Mouse (Mus musculus): ENCODE measurements around the gene Fem1a. TPM values are rescaled to one million over a fixed set of nuclear protein-coding genes. Genes with fewer than 3 reads are reported as not detected.
"Not testable (repeated sequence)": the region's sequence is repeated elsewhere in the genome, so short reads cannot be mapped to it uniquely, and the experiment has no call there.

Gene Fem1a
- total and polyA plus RNA-seq, 2 experiments from 2014 or later = 15.7 to 47.0 TPM

DNA sequence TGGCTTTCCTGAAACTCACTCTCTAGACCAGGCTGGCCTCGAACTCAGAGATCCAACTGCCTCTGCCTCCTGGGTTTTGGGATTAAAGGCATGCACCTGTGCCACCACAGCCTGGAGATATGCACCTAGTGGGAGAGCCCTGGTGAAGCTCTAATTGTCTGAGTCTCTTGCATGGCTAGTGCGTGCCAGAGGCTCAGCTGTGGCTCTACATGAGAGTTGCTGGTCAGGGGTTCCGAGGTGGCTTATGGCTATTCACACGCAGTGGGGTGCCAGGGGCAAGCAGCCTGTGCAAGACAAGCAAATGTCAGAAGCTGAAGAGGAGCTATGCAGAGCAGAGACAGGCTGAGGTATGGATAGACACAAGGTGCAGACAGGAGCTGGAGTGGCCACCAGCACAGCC is 1.9 kb upstream of the Fem1a start:
- H3K4me1 ChIP-seq (ENCODE audit: insufficient read depth, low read length) = no peaks in the 10 kb centered on the region
- no peak overlapping the region for H3K4me3 ChIP-seq (ENCODE audit: low read length)
- WGBS = 77% methylated on average over 4 of the region's 4 CpGs
- H3K9ac ChIP-seq (replicated peaks; ENCODE audit: low read length) = no peak overlapping the region
- DNase-seq (ENCODE audit: low spot score) (no peak), ATAC-seq (no peak)
- H3K27ac ChIP-seq = peak overlapping the region; percentile 93; the same call in 1 of the 2 replicates
- no peak overlapping the region for H3K4me2 ChIP-seq (ENCODE audit: low read depth, low read length)
- no peaks in the 10 kb centered on the region for H3K9me3 ChIP-seq (ENCODE audit: low read length)
- no peak for TF ChIP-seq CTCF (IDR thresholded peaks at IDR 0.05; ENCODE audit: low read depth)
- H3K27me3 ChIP-seq (ENCODE audit: insufficient read depth, low read length) = no peaks in the 10 kb centered on the region
- H3K36me3 ChIP-seq (ENCODE audit: insufficient read depth, low read length) = peaks cover 6% of the 10 kb centered on the region

DNA sequence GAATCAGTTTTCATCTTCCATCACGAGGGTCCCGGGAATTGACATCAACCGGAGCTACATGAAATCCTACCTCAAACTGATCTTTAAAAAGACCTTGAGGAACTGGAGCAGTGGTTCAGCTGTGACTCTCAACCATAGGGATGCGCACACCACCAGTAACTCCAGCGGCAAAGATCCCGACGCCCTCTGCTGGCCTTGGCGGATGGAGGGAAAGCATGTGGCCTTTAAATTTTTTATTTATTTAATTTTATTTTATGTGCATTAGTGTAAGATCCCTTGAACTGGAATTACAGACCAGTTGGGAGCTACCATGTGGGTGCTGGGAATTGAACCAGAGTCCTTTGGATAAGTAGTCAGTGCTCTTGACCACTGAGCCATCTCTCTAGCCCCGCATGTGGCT is 1.2 kb upstream of the Fem1a start:
- peak; percentile 9 for ATAC-seq
- Histone ChIP-seq H3K4me1 (ENCODE audit: insufficient read depth, low read length) (no peaks in the 10 kb centered on the region), H3K27me3 (ENCODE audit: insufficient read depth, low read length) (no peaks in the 10 kb centered on the region), H3K36me3 (ENCODE audit: insufficient read depth, low read length) (peaks cover 10% of the 10 kb centered on the region), H3K9ac (replicated peaks; ENCODE audit: low read length) (0 out of 2 replicates have a peak overlapping the region, but pooled peaks have one; percentile 21), H3K27ac (peak overlapping the region; percentile 93), H3K9me3 (ENCODE audit: low read length) (no peaks in the 10 kb centered on the region), H3K4me2 (ENCODE audit: low read depth, low read length) (peak overlapping the region; percentile 78; the same call in 1 of the 2 replicates), H3K4me3 (ENCODE audit: low read length) (peak overlapping the region; percentile 59)
- WGBS = 18% methylated on average over 9 of the region's 9 CpGs
- no peak for TF ChIP-seq CTCF (IDR thresholded peaks at IDR 0.05; ENCODE audit: low read depth)
- DNase-seq (ENCODE audit: low spot score) = peak; percentile 73

DNA sequence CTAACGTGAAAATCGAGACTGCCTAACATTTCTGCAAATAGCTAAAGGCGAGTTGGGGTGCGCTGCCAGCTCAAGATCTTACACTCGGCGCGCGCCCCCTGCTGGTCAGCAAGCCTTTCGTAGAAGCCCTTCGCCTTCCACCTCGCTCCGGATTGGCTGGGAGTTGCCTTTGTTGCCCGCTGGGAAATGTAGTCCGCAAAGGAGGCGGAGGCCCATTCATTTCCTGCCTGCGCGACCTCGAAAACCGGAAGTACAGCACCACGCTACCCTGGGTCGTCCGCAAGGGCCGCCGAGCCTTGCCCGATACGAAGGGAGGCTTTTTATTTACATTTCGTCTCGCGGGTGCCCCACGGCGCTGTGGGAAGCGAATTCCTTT is 759 bp upstream of the Fem1a start:
- Histone ChIP-seq H3K9ac (replicated peaks; ENCODE audit: low read length) (peak overlapping the region; percentile 52), H3K4me3 (ENCODE audit: low read length) (peak overlapping the region; percentile 59), H3K27me3 (ENCODE audit: insufficient read depth, low read length) (no peaks in the 10 kb centered on the region), H3K9me3 (ENCODE audit: low read length) (no peaks in the 10 kb centered on the region), H3K4me1 (ENCODE audit: insufficient read depth, low read length) (no peaks in the 10 kb centered on the region), H3K36me3 (ENCODE audit: insufficient read depth, low read length) (peaks cover 10% of the 10 kb centered on the region), H3K4me2 (ENCODE audit: low read depth, low read length) (peak overlapping the region; percentile 78), H3K27ac (peak overlapping the region; percentile 93)
- WGBS = under 1% methylated on average over 32 of the region's 32 CpGs
- DNase-seq (ENCODE audit: low spot score) = peak; percentile 100
- peak; percentile 94 for TF ChIP-seq CTCF (IDR thresholded peaks at IDR 0.05; ENCODE audit: low read depth)
- peak; percentile 90 for ATAC-seq

DNA sequence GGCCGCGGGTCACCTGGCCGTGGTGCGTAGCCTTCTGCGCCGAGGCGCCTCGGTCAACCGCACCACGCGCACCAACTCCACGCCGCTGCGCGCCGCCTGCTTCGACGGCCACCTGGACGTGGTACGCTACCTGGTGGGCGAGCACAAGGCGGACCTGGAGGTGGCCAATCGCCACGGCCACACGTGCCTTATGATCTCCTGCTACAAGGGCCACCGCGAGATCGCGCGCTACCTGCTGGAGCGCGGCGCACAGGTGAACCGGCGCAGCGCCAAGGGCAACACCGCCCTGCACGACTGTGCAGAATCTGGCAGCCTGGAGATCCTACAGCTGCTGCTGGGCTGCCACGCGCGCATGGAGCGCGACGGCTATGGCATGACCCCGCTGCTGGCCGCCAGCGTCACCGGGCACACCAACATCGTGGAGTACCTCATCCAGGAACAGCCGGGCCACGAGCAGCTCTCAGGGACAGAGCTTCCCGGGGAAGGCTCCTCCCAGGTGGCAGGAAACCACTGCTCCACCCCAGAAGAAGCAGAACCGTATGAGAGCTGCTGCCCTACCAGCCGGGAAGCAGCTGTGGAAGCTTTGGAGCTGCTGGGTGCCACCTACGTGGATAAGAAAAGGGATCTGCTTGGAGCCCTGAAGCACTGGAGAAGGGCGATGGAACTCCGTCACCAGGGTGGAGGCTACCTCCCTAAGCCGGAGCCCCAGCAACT is 728 bp downstream of the Fem1a start:
- Histone ChIP-seq H3K4me3 (ENCODE audit: low read length) (peak overlapping the region; percentile 59), H3K4me1 (ENCODE audit: insufficient read depth, low read length) (no peaks in the 10 kb centered on the region), H3K9ac (replicated peaks; ENCODE audit: low read length) (peak overlapping the region; percentile 57; the same call in 1 of the 2 replicates), H3K27ac (peak overlapping the region; percentile 93), H3K36me3 (ENCODE audit: insufficient read depth, low read length) (peaks cover 16% of the 10 kb centered on the region), H3K4me2 (ENCODE audit: low read depth, low read length) (peak overlapping the region; percentile 78), H3K9me3 (ENCODE audit: low read length) (no peaks in the 10 kb centered on the region), H3K27me3 (ENCODE audit: insufficient read depth, low read length) (no peaks in the 10 kb centered on the region)
- 10% methylated on average over 56 of the region's 58 CpGs for WGBS
- DNase-seq (ENCODE audit: low spot score) (no peak), ATAC-seq (peak; percentile 8)
- TF ChIP-seq CTCF (IDR thresholded peaks at IDR 0.05; ENCODE audit: low read depth) = no peak

DNA sequence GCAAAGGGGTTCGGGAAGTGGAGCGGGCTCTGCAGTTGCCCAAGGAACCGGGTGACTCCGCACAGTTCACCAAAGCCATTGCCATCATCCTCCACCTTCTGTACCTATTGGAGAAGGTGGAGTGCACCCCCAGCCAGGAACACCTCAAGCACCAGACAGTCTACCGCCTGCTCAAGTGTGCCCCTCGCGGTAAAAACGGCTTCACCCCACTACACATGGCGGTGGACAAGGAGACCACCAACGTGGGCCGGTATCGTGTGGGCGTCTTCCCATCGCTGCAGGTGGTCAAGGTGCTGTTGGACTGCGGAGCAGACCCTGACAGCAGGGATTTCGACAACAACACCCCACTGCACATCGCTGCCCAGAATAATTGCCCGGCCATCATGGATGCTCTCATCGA is 1.7 kb downstream of the Fem1a start:
- H3K9me3 ChIP-seq (ENCODE audit: low read length); H3K27ac ChIP-seq; H3K4me1 ChIP-seq (ENCODE audit: insufficient read depth, low read length); ATAC-seq; H3K4me2 ChIP-seq (ENCODE audit: low read depth, low read length); H3K9ac ChIP-seq (replicated peaks; ENCODE audit: low read length); H3K4me3 ChIP-seq (ENCODE audit: low read length); H3K27me3 ChIP-seq (ENCODE audit: insufficient read depth, low read length); DNase-seq (ENCODE audit: low spot score): not testable (repeated sequence)
- peaks cover 24% of the 10 kb centered on the region for H3K36me3 ChIP-seq (ENCODE audit: insufficient read depth, low read length)
- WGBS = 95% methylated on average over 19 of the region's 19 CpGs

DNA sequence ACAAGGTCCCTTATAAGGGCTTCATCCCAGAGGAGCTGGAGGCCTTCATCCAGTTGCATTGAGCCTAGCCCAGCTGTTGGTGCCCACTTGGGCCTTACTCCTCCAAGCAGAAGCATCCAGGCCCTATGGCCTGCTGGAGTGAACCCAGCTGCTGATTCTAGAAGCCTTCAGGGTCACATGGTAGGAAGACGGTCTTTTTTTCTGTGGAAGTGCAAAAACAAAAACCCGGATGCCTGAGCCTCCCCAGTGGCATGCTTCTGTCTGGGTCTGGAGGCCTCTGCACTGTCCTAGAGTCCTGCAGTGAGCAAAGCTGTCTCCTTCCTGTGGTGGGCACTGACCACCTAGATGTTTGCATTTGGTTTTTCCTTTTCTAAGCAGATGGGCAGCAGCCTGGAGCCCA is 2.2 kb downstream of the Fem1a start:
- DNase-seq (ENCODE audit: low spot score); H3K27me3 ChIP-seq (ENCODE audit: insufficient read depth, low read length); H3K9me3 ChIP-seq (ENCODE audit: low read length); H3K4me3 ChIP-seq (ENCODE audit: low read length); H3K4me2 ChIP-seq (ENCODE audit: low read depth, low read length); H3K27ac ChIP-seq; H3K9ac ChIP-seq (replicated peaks; ENCODE audit: low read length); H3K4me1 ChIP-seq (ENCODE audit: insufficient read depth, low read length); ATAC-seq: not testable (repeated sequence)
- 74% methylated on average over 2 of the region's 2 CpGs for WGBS
- H3K36me3 ChIP-seq (ENCODE audit: insufficient read depth, low read length) = peaks cover 24% of the 10 kb centered on the region

DNA sequence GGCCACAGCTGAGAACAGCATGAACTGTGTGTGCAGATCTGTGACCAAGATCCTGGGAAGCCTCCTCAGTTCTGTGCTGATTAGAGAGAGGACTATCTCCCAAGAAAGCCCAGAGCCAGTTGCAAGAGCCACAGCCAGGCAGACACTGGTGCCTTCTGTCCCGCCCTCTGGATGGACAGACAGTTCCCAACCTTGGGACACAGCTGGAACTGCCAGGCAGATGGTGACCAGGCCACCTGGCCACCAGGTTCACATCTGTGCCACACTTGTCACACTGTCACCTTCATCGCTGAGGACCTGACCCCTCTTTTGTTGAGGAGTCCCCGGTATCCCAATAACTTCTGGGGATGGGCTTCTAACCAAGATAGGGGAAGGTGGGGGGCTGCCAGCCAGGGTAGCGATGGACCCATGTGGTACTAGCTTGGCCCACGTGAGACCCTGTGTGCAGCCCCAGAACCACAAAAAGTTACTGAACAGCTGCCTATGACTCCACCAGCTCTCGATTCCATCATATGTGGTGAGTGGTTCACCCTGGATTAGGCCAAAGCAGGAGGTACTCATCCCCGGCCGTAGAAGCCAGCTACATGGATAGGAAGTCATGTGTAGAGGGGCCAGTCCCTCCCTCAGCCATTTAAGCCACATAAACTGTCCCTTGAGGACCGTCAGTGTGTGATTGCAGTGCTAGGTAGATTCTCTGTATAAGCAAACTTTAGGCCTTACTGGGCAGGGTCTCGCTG is 2.9 kb downstream of the Fem1a start:
- H3K9me3 ChIP-seq (ENCODE audit: low read length) = no peaks in the 10 kb centered on the region
- ATAC-seq = no peak
- WGBS = 89% methylated on average over 10 of the region's 10 CpGs

More for the DNA sequence above, 2.9 kb downstream of the Fem1a start:
- no peak overlapping the region for H3K9ac ChIP-seq (replicated peaks; ENCODE audit: low read length)
- no peak for DNase-seq (ENCODE audit: low spot score)
- no peak overlapping the region for H3K4me3 ChIP-seq (ENCODE audit: low read length)
- no peak overlapping the region for H3K4me2 ChIP-seq (ENCODE audit: low read depth, low read length)
- no peaks in the 10 kb centered on the region for H3K4me1 ChIP-seq (ENCODE audit: insufficient read depth, low read length)
- no peak overlapping the region for H3K27ac ChIP-seq
- no peak for TF ChIP-seq CTCF (IDR thresholded peaks at IDR 0.05; ENCODE audit: low read depth)
- peaks cover 24% of the 10 kb centered on the region for H3K36me3 ChIP-seq (ENCODE audit: insufficient read depth, low read length)
- no peaks in the 10 kb centered on the region for H3K27me3 ChIP-seq (ENCODE audit: insufficient read depth, low read length)

All from hindbrain, postnatal 0 days (tissue).